Mouse (Mus musculus) midbrain, embryonic 10.5 days (tissue): ENCODE data around the gene Clic4. TPM values are rescaled to one million over a fixed set of nuclear protein-coding genes. Genes with fewer than 3 reads are reported as not detected.

Experiments
- DNase-seq: peaks from one replicate; pipeline ENCODE4 v3.0.0-alpha.2; 2017; ENCODE audit warnings: low spot score
- H3K27ac ChIP-seq: fragments of 300-500 bp; sonication (generic); replicated peaks from 2 replicates; pipeline ENCODE4 v1.5.1; 2016; ENCODE audit warnings: mild to moderate bottlenecking
- H3K27me3 ChIP-seq: fragments of 300-500 bp; sonication (generic); 2 replicates; pipeline ENCODE4 v1.6.1; 2016; ENCODE audit warnings: low read depth, mild to moderate bottlenecking; ENCODE audit not compliant: poor library complexity, severe bottlenecking
- H3K36me3 ChIP-seq: fragments of 300-500 bp; sonication (generic); 2 replicates; pipeline ENCODE4 v1.6.1; 2016; ENCODE audit warnings: mild to moderate bottlenecking, moderate library complexity
- H3K4me1 ChIP-seq: fragments of 300-500 bp; sonication (generic); 2 replicates; pipeline ENCODE4 v1.6.1; 2016
- H3K4me3 ChIP-seq: fragments of 300-500 bp; sonication (generic); 2 replicates; pipeline ENCODE4 v1.5.1; 2016; ENCODE audit warnings: mild to moderate bottlenecking, moderate library complexity
- H3K9me3 ChIP-seq: fragments of 300-500 bp; sonication (generic); replicated peaks from 2 replicates; pipeline ENCODE4 v1.6.1; 2016; ENCODE audit warnings: mild to moderate bottlenecking
- WGBS: fragments of 180-500 bp; shearing (Covaris S2); methylation state at CpG from one replicate; pipeline ENCODE4 v1.1.7; 2016; 5-methylcytosine and 5-hydroxymethylcytosine counted together
- polyA plus RNA-seq: library from polyadenylated mRNA; unstranded; fragments of >200 nt; fragmentation: Nextera tagmentation; extraction: Ambion mirVana; gene quantifications from 2 replicates; pipeline ENCODE4 v1.2.1, GENCODE M21; 2016

Clic4 gene
- polyA plus RNA-seq, 1 experiment from 2014 or later: 224 TPM

DNA sequence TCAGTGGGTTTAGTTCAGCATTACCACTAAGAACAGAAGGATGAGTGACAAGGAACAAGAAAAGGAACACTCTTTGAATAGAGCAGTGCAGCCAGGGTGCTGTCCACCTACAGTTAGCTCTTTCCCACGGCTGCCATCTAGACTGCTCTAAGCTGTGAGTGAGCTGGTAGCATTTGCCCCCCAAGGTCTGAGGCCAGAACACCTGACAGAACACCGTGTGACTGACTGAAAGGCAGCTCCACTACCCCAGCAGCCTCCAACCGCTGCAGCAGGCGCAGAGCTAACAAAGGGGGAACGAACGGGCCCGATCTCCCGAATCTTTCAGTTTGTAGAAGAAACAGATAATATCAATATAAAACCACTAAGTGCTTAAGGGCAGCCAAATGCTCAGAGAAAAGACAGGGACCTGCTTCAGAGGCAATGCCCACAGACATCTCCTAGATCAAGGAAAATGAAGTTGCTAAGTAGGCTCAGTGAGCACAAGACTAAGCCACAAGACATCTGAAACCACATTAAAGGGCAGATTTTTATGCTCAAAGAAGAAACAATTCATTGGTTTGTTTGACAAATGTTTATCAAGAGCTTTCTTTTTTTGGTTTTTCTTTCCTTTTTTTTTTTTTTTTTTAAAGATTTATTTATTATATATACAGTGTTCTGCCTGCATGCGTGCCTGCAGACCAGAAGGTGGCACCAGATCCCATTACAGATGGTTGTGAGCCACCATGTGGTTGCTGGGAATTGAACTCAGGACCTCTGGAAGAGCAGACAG is 24.2 kb downstream of the Clic4 start:
- DNase-seq: no peak
- Histone ChIP-seq H3K4me1 (peaks cover 43% of the 10 kb centered on the region), H3K36me3 (peaks cover 27% of the 10 kb centered on the region), H3K27me3 (no peaks in the 10 kb centered on the region), H3K27ac (no peak overlapping the region), H3K4me3 (no peak overlapping the region), H3K9me3 (no peaks in the 10 kb centered on the region; the same call in 1 of the 2 replicates)
- 76% methylated on average over 9 of the region's 9 CpGs for WGBS

GRCm38 (mm10) chr4:135246866-135247756 is 25.5 kb downstream of the Clic4 start:
- WGBS: 72% methylated on average over 23 of the region's 23 CpGs
- Histone ChIP-seq H3K4me3 (no peak overlapping the region), H3K27ac (no peak overlapping the region), H3K9me3 (no peaks in the 10 kb centered on the region; the same call in 1 of the 2 replicates), H3K36me3 (peaks cover 24% of the 10 kb centered on the region), H3K4me1 (peaks cover 30% of the 10 kb centered on the region), H3K27me3 (no peaks in the 10 kb centered on the region)
- DNase-seq: no peak

DNA sequence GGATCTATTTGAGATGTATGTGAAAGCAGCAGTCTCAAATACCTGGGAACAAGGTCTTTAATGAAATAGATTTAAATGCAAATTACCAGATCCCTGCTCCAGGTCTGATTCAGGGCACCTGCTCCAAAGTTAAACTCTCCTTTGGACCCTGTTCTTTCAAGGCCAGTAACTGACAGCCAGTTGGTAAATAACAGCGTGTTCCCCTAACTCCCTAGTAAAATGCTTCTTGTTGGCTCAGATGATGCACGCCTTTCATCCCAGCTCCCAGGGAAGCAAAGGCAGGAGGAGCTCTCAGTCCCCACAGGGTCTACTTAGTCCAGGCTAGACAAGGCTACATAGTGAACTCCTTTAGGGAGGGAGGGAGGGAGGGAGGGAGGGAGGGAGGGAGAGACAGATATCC is 26.2 kb downstream of the Clic4 start:
- WGBS: 90% methylated on average over 2 of the region's 2 CpGs
- Histone ChIP-seq H3K4me1 (peaks cover 27% of the 10 kb centered on the region), H3K27ac (no peak overlapping the region), H3K27me3 (no peaks in the 10 kb centered on the region), H3K9me3 (no peaks in the 10 kb centered on the region; the same call in 1 of the 2 replicates), H3K36me3 (peaks cover 24% of the 10 kb centered on the region), H3K4me3 (no peak overlapping the region)
- DNase-seq: no peak

- WGBS: 95% methylated on average over 11 of the region's 11 CpGs
- Histone ChIP-seq H3K4me1 (peaks cover 27% of the 10 kb centered on the region), H3K36me3 (peaks cover 20% of the 10 kb centered on the region), H3K27ac (no peak overlapping the region), H3K27me3 (no peaks in the 10 kb centered on the region), H3K4me3 (no peak overlapping the region), H3K9me3 (no peaks in the 10 kb centered on the region; the same call in 1 of the 2 replicates)
- no peak for DNase-seq
Observed at GRCm38 (mm10) chr4:135245841-135246240, 26.8 kb downstream of the Clic4 start.

DNA sequence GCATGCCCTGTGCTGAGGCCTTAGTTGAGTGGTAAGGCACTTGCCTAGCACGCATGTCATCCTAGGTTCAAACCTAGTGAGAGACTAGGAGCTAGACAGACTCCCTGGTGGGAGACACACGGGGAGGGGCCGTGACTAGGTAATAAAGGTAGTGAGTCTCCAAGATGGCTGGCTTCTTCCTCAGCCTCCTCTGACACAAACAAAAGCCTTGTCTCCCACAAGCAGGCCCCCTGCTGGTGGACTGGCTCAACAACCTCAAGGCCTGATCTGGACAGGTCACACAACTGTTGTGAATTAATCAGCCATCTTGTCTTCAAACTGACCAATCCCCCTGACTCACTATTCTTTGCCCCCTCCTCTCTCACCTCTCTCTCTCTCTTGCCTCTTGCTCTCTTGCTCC is 28.3 kb downstream of the Clic4 start:
- DNase-seq: no peak
- Histone ChIP-seq H3K9me3 (no peaks in the 10 kb centered on the region; the same call in 1 of the 2 replicates), H3K36me3 (peaks cover 10% of the 10 kb centered on the region), H3K4me3 (no peak overlapping the region), H3K27me3 (no peaks in the 10 kb centered on the region), H3K4me1 (peaks cover 29% of the 10 kb centered on the region), H3K27ac (no peak overlapping the region)
- 88% methylated on average over 3 of the region's 3 CpGs for WGBS

DNA sequence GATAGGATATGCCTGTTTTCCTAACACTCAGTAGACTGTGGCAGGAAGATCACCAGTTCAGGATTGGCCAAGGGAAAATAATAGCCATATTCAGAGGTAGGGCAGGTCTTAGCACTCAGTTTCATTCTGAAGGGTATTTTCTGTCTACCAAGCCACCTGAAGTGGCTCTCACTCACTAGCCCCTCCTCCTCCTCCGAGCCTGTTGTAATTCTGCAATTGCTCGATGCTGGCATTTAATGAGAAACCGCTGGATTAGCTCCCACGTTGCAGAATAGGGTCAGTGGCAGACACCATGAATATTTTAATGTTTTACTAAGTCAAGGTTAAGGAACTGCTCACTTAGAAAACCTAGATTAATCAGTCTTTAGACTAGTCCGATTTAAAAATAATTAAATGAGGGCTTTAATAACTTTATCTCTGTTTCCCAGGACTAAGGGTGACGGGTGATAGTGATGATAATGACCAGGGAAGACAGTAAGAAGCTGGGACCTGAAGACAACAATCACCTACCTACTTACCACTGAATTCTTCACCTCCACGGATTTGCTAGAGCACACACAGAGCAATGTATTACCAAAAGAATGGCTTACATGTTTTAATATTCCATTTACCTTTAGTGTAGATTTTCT is 29.6 kb downstream of the Clic4 start:
- Histone ChIP-seq H3K27me3 (no peaks in the 10 kb centered on the region), H3K9me3 (no peaks in the 10 kb centered on the region), H3K4me3 (no peak overlapping the region), H3K4me1 (peaks cover 28% of the 10 kb centered on the region), H3K27ac (no peak overlapping the region), H3K36me3 (peaks cover 18% of the 10 kb centered on the region)
- no peak for DNase-seq
- 84% methylated on average over 7 of the region's 7 CpGs for WGBS

- H3K27me3 ChIP-seq: no peaks in the 10 kb centered on the region
- H3K4me1 ChIP-seq: peaks cover 21% of the 10 kb centered on the region
- no peak for DNase-seq
- H3K4me3 ChIP-seq: no peak overlapping the region
- no peak overlapping the region for H3K27ac ChIP-seq
- WGBS: 89% methylated on average over 5 of the region's 5 CpGs
- peaks cover 25% of the 10 kb centered on the region for H3K36me3 ChIP-seq
- no peaks in the 10 kb centered on the region for H3K9me3 ChIP-seq
Observed at GRCm38 (mm10) chr4:135242383-135242782, 30.2 kb downstream of the Clic4 start.

GRCm38 (mm10) chr4:135241669-135242068 is 30.9 kb downstream of the Clic4 start:
- 66% methylated on average over 5 of the region's 5 CpGs for WGBS
- Histone ChIP-seq H3K9me3 (no peaks in the 10 kb centered on the region), H3K4me3 (no peak overlapping the region), H3K4me1 (peaks cover 17% of the 10 kb centered on the region), H3K36me3 (peaks cover 32% of the 10 kb centered on the region), H3K27me3 (no peaks in the 10 kb centered on the region), H3K27ac (no peak overlapping the region)
- DNase-seq: no peak

DNA sequence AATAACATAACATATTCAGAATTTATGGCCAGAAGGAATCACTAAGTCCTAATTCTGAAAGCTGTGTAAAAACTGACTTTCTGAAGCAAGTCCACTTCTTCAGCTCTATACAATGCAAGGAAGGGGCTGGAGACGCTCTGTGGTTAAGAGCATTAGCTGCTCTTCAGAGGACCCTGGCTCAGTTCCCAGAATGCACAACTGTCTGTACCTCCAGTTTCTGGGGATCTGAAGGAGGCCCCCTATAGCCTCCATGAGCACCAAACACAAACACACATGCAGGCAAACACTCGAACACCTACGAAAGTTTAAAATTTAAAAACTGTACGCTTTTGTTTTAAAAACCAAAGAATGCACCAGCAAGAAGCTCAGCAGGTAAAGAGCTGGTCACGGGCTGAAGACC is 31.5 kb downstream of the Clic4 start:
- Histone ChIP-seq H3K27me3 (no peaks in the 10 kb centered on the region), H3K4me3 (no peak overlapping the region), H3K27ac (no peak overlapping the region), H3K36me3 (peaks cover 38% of the 10 kb centered on the region), H3K4me1 (peaks cover 17% of the 10 kb centered on the region), H3K9me3 (no peaks in the 10 kb centered on the region)
- DNase-seq: no peak
- WGBS: 83% methylated on average over 5 of the region's 5 CpGs

DNA sequence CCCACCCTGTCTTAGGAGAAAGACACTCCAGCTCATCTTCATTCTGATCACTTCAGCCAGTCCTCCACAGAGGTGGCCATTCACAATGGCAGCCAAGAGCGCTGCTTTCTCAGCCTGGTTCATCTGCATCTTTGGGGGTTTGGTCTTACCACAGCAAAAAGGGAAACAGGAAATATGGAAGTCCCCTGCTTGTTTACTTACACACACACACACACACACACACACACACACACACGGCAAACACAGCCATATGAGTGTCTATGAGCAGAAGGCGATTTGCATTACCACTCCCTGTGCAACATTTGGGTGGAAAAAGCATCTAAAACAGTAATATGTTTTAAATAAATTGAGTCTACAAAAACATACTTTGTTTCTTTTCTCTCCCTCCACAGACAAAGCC is 32.3 kb downstream of the Clic4 start:
- WGBS: 88% methylated on average over 3 of the region's 3 CpGs
- H3K27ac ChIP-seq: no peak overlapping the region
- DNase-seq: no peak
- H3K36me3 ChIP-seq: peaks cover 41% of the 10 kb centered on the region
- no peaks in the 10 kb centered on the region for H3K9me3 ChIP-seq
- no peak overlapping the region for H3K4me3 ChIP-seq
- H3K4me1 ChIP-seq: peaks cover 17% of the 10 kb centered on the region
- no peaks in the 10 kb centered on the region for H3K27me3 ChIP-seq

GRCm38 (mm10) chr4:135238706-135239510 is 33.7 kb downstream of the Clic4 start:
- H3K27ac ChIP-seq: no peak overlapping the region
- 85% methylated on average over 13 of the region's 13 CpGs for WGBS
- H3K27me3 ChIP-seq: no peaks in the 10 kb centered on the region
- H3K9me3 ChIP-seq: no peaks in the 10 kb centered on the region
- H3K4me3 ChIP-seq: no peak overlapping the region
- DNase-seq: no peak
- peaks cover 13% of the 10 kb centered on the region for H3K4me1 ChIP-seq
- H3K36me3 ChIP-seq: peaks cover 53% of the 10 kb centered on the region

GRCm38 (mm10) chr4:135236658-135237057 is 36.0 kb downstream of the Clic4 start:
- WGBS: 96% methylated on average over 4 of the region's 4 CpGs
- peaks cover 70% of the 10 kb centered on the region for H3K36me3 ChIP-seq

More at GRCm38 (mm10) chr4:135236658-135237057, 36.0 kb downstream of the Clic4 start:
- H3K9me3 ChIP-seq: no peaks in the 10 kb centered on the region
- no peak overlapping the region for H3K27ac ChIP-seq
- no peaks in the 10 kb centered on the region for H3K27me3 ChIP-seq
- DNase-seq: no peak
- no peak overlapping the region for H3K4me3 ChIP-seq
- peaks cover 11% of the 10 kb centered on the region for H3K4me1 ChIP-seq
